Mouse (Mus musculus) 3T3-L1 (cell line): ENCODE data around the gene Gpsm2.
A peak's percentile ranks its signal among the peaks of the same experiment; 100 is the strongest.
"Not testable (repeated sequence)": the region's sequence is repeated elsewhere in the genome, so short reads cannot be mapped to it uniquely, and the experiment has no call there.

ENCODE experiments used
- DNase-seq: peaks from one replicate; pipeline ENCODE4 v3.0.0-alpha.2; 2015; ENCODE audit warnings: low read depth, low spot score

The Gpsm2 gene

DNA sequence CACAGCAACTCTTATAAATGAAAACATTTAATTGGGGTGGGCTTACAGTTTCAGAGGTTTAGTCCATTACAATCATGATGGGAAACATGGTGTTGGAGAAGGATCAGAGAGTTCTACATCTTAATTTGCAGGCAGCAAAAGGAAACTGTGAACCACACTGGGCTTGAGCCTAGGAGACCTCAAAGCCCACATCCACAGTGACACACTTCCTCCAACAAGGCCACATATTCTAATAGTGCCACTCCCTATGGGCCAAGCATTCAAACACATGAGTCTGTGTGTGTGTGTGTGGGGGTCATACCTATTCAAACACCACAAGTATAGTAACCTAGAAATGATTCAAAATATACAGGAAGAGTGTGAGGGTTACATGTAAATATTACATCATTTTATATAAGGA, 5.2 kb upstream of the Gpsm2 start:
- DNase-seq, result no peak

- no peak for DNase-seq
Measured at GRCm38 (mm10) chr3:108726413-108726812, 4.3 kb upstream of the Gpsm2 start.

- peak; percentile 77 for DNase-seq
Measured at GRCm38 (mm10) chr3:108721076-108721991, 775 bp downstream of the Gpsm2 start.

DNA sequence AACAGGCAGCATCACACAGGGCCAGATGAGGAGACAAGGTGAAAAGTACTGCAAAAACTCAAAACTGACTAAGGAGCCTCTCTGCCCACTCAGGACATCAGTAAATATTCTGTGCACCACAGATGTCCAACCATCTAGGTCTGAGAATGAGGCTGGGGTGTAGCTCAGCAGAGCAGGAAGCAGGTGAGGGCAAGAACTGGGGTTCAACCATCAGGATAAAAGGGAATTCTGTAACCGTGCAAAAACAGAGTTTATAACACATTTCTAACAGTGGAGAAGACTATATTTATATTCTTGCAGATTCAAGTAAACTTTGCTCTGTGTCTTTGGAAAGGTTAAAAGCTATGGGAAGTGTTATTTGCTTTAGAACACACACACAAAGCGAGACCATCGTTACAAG, 2.3 kb downstream of the Gpsm2 start:
- DNase-seq, result no peak

GRCm38 (mm10) chr3:108719357-108719756, 2.8 kb downstream of the Gpsm2 start:
- DNase-seq, result no peak

GRCm38 (mm10) chr3:108717896-108718502, 4.1 kb downstream of the Gpsm2 start:
- DNase-seq, result no peak

- DNase-seq, result no peak
Measured at GRCm38 (mm10) chr3:108714837-108715236, 7.3 kb downstream of the Gpsm2 start.

DNA sequence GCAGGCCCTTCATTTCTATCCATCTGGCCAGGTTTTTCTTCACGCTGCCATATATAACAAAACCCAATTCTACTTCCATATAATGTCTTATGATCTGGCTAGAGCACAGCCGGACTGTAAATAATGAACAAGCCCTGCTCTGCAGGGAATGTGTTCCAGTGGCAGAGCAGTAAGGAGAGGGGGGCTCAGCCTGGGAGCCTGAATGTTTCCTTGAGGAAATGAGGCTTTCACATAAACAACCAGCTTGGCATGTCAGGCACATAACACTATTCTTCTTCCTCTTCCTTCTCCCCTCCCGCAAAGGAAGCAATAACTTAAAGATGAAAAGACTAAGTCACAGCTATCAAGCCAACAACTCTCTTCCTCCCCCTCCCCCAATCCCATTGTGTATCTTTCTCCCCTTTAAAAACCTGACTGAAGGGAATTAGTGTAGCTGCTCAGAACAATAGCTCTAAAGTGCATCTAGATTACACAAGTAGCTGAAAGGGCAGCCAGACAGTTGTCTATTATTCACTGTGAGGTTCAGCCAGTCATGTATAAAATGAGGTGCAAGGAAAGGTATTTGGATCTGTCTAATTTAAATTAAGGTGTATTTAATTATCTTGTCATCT, 8.9 kb downstream of the Gpsm2 start:
- DNase-seq, result no peak

GRCm38 (mm10) chr3:108711296-108711695, 10.8 kb downstream of the Gpsm2 start:
- no peak for DNase-seq

- DNase-seq, result no peak
Measured at GRCm38 (mm10) chr3:108702789-108703188, 19.3 kb downstream of the Gpsm2 start.

DNA sequence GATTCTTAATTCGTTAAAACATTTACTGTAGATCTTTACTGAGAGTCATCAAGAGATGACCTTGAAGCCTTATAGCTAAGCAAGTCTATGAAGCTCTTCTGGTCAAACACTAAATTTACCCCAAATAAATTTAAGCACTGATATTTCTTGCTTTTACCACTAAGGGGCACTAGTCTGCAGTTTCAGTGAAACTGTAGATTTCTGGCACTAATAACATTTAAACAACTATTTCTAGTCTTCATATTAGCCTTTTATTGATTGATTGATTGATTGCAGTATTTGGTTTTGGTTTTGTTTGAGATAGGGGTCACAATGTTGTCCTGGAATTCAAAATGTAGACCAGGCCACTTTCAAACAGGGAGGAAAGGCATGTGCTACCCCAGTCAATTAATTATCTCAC, 20.9 kb downstream of the Gpsm2 start:
- DNase-seq, result peak; percentile 54

- DNase-seq, result no peak
Measured at GRCm38 (mm10) chr3:108699786-108700185, 22.3 kb downstream of the Gpsm2 start.

- DNase-seq, result no peak
Measured at GRCm38 (mm10) chr3:108698662-108699061, 23.4 kb downstream of the Gpsm2 start.

DNA sequence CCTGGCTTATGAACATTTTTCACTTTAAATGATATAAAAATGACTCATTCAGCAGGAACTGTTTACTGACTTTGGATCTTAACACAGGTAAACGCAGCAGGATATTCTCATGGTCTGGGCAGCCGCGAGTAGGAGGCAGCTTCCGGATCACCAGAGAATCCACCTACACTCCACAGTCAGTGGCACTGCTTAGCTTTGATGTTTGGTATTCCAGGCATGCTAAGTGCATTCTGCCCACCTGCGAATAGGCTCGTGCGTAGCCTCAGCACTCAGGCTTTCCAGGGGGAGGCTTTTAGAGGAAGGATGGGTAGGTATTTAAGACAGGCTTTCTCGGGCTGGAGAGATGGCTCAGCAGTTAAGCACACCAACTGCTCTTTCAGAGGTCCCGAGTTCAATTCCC, 27.8 kb downstream of the Gpsm2 start:
- no peak for DNase-seq

- DNase-seq, result no peak
Measured at GRCm38 (mm10) chr3:108689979-108690378, 32.1 kb downstream of the Gpsm2 start.

DNA sequence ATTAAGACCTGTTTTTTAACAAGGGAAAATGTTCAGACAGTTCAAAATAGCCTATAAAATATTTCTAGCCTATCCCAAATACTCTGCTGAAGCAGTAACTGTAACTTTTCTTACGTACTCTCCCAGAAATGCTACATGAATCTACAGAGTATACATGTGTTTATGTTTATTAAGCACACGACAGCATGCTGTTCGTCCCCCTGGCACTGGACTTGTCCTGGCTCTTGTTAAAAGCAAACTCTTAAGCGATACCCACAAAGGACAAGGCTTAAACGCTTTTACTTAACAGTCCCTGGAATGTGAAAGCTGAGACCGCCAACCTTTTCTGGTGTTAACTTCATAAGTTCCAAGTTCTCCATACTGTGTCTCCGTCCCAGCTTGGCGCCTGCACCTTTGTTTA, 32.7 kb downstream of the Gpsm2 start:
- DNase-seq, result no peak

DNA sequence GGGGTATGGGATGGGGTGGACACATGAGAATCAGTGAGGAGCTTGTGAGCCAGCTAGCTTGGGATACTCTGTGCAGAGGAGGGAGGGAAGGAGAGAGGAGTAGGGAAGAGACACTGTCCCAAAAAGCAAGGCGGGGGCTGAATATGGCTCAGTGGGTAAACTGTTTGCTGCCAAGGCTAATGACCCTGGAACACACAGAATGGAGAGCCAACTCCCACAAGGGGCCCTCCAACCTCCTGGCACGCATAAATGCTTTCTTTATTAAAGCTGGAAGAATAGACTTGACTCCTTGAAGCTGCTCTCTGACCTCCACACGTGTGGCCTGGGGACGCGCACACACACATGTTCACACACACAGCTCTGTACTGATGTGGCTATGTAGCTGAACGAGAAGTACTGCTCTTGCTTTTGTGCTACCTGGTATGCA, 33.1 kb downstream of the Gpsm2 start:
- DNase-seq, result no peak

- no peak for DNase-seq
Measured at GRCm38 (mm10) chr3:108685701-108686100, 36.4 kb downstream of the Gpsm2 start.

GRCm38 (mm10) chr3:108683597-108683996, 38.5 kb downstream of the Gpsm2 start:
- DNase-seq, result not testable (repeated sequence)

DNA sequence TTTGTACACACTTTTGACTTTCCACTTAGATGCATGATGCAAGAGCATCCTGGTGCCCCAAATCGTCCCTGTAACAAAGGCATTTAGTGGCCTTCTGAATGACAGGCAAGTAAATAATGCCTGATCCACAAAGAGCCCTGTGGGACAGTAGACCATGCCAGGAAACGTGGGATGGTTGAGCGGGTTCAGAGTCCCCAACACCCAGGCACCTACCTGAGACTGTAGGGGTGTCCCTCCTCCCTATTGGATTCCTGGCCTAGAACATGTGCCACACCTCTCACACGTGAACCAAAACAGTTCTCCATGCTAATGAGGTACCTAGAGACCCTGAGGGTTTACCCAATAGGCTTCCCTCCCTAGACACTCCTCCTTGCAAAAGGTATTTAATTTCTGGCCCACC, 41.1 kb downstream of the Gpsm2 start:
- no peak for DNase-seq

GRCm38 (mm10) chr3:108676616-108677015, 45.5 kb downstream of the Gpsm2 start:
- no peak for DNase-seq

- DNase-seq, result peak; percentile 38
Measured at GRCm38 (mm10) chr3:108660941-108661340, 61.2 kb downstream of the Gpsm2 start.

DNA sequence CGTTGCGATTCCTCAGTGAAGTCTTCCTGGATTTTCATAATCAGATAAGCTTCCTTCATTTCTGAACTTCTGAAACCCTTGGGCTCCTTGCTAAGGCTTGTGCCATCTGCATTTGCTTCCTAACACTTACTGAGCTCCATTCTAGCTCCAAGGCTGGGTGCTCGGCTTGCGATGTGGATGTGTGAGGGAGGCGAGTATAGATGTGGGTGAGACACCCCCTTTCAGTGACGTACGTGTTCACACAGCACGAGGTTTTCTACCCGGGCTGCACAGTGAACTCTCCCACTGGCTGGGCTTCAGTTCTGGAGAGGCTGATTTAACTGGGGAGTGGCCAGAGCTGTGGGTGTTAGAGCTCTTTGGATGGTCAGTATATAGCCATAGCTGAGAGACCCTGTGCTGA, 63.5 kb downstream of the Gpsm2 start:
- DNase-seq, result no peak
